Mouse (Mus musculus) brain, embryonic 14.5 days (tissue): Measurements from ENCODE around the gene Zfp462. TPM values are rescaled to one million over a fixed set of nuclear protein-coding genes. Genes with fewer than 3 reads are reported as not detected.
"Not testable (repeated sequence)": the region's sequence is repeated elsewhere in the genome, so short reads cannot be mapped to it uniquely, and the experiment has no call there.

Source experiments
- DNase-seq: peaks from one replicate; pipeline ENCODE4 v3.0.0-alpha.2; 2011; ENCODE audit warnings: low read depth
- CTCF ChIP-seq: fragments of 200-500 bp; IDR thresholded peaks from 2 replicates; pipeline ENCODE4 v1.5.1; 2012; ENCODE audit warnings: inconsistent platforms, mild to moderate bottlenecking, moderate library complexity, borderline replicate concordance; ENCODE audit not compliant: insufficient read depth, insufficient read length; ENCODE audit errors: extremely low read depth
- POLR2A ChIP-seq: fragments of 200-500 bp; IDR thresholded peaks from 2 replicates; pipeline ENCODE4 v1.6.1; 2012; ENCODE audit warnings: mild to moderate bottlenecking, inconsistent platforms, borderline replicate concordance; ENCODE audit not compliant: poor library complexity, insufficient read depth, insufficient read length, severe bottlenecking; ENCODE audit errors: extremely low read depth
- polyA plus RNA-seq: library from polyadenylated mRNA; depleted of rRNA; stranded (reverse); fragments of >200 nt; gene quantifications from 2 replicates; pipeline ENCODE4 v1.2.3, GENCODE M21; 2012

The Zfp462 gene
- polyA plus RNA-seq, 1 experiment: 93.8 TPM

DNA sequence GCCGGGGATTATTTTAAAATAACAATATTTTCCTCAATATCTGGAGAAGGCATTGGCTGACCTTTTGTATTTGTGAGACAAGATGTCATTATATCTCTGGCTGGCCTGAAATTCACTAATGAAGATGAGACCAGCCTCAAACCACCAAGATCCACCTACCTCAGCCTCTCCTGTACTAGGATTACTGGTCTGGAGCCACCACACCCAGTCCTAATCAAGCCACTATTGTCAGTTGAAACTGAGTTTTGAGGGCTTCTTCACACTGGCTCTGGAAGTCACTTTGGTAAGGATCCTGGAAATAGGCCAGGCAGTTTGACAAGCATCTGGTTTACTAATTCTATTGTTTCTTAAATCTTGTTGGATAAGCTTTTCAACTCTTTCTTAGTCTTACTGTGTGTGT, 43.1 kb downstream of the Zfp462 start:
- no peak for TF ChIP-seq CTCF
- no peak for TF ChIP-seq POLR2A
- DNase-seq: no peak

DNA sequence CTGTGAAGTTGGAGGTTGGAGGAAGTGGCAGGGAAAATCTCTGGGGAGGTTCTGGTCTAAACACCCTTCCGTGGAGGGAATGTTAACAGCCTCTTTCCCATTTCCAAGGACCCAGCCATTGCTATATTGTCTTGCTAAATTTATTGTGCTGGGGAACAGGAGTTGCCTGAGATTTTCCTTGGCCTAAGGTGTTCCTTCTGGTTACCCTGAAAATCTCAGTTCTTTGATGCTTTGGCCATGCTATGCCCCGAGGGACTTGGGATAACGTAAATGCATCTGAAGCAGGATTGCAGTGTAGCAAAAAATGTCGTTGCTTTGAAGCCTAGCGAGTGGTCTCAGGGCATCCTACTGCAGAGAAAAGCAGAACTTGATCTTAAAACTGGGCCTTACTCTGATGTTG, 47.1 kb downstream of the Zfp462 start:
- DNase-seq: no peak
- TF ChIP-seq POLR2A (no peak), CTCF (no peak)

GRCm38 (mm10) chr4:54993001-54993400, 48.2 kb downstream of the Zfp462 start:
- DNase-seq: not testable (repeated sequence)

GRCm38 (mm10) chr4:54995258-54995657, 50.4 kb downstream of the Zfp462 start:
- TF ChIP-seq CTCF (no peak), POLR2A (no peak)
- no peak for DNase-seq

DNA sequence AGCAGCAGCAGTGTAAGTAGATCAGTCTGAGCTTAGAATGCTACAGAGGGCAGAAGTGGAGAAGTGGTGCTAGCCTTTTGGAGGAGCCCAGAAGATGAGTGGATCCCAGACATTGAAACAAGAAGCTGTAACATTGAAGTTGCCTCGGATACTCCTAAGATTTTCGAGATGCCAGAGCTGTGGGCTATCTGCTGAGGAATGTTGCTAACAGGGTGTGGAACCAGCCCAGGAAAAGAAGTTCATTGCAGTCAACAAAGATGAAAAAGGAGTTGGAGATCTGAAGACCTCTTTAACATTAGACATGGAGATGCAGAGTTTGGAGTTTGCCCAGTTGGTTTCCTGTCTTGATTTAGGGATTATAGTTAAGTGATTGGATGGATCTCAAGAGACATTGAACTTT, 51.2 kb downstream of the Zfp462 start:
- TF ChIP-seq CTCF (no peak), POLR2A (no peak)
- DNase-seq: no peak

DNA sequence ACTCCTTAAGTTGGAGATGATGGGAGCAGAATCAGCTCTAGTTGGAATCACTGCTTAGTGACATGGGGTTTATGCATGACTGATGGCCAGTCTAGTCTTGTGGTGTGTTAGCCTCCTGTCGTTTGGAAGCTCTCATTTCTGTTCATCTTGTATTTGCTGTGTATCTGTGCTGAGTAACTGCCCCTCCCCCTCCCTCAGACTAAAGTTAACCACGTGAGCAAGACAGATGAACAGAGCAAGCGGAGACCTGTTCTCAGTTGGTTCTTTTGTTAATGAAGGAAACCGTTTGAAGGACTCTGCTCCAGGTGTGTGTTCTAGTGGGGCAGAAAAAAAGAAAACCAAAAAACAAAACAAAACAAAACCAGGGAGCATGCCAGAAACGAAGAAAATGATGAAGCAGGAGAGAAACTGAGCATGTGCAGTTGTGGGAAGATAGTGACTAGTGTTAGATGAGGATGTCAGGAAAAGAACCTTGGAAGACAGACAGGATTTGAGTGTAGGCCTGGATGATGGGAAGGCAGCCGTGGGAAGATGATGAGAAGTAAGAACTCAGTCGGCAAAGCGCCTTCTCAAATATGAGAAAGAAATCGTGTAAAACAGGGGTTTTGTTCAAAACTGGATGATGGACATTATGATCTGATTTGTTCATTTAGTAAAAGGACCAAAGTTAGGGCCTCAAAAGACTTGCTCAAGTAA, 53.4 kb downstream of the Zfp462 start:
- DNase-seq: no peak
- TF ChIP-seq POLR2A (no peak), CTCF (no peak)

DNA sequence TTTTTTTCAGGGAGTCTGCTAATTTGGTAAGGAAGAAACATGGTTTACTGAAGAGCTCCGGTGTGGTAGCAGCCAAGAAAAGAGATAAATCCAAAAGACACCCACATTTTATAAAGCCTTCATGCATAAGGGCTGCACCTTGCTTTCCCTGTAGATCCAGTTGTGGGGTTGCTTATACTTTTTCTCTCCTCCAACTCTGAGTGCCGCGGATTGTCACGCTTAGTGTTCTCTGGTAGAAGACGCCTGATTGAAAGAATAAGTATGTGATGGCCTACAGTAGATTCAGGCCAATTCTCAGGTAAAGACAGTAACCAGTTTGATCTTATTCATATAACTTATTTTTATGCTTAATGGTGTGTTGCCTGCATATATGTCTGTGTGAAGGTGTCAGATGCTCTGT, 54.7 kb downstream of the Zfp462 start:
- TF ChIP-seq CTCF: no peak
- TF ChIP-seq POLR2A: no peak
- DNase-seq: no peak

DNA sequence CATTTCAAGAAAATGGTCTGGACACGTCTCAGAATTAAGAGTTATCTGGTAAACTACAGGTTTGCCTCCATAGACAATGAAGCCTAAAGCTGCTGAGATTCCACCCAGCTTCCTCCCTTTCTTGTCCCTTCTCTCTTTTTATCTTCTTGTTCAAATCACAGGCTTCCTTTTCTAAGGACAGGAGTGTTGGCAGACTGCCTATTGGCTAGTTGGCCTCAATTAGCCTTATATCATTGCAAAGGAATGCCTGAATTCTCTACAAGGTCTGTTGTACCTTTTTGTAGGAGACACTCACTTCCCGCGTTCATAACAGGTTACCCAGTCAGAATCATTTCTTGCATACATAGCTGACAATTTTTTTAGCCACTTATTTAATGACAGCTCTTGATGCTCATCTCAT, 56.5 kb downstream of the Zfp462 start:
- TF ChIP-seq CTCF (no peak), POLR2A (no peak)
- DNase-seq: peak; percentile 47

GRCm38 (mm10) chr4:55003128-55003527, 58.3 kb downstream of the Zfp462 start:
- no peak for DNase-seq
- no peak for TF ChIP-seq CTCF
- no peak for TF ChIP-seq POLR2A

DNA sequence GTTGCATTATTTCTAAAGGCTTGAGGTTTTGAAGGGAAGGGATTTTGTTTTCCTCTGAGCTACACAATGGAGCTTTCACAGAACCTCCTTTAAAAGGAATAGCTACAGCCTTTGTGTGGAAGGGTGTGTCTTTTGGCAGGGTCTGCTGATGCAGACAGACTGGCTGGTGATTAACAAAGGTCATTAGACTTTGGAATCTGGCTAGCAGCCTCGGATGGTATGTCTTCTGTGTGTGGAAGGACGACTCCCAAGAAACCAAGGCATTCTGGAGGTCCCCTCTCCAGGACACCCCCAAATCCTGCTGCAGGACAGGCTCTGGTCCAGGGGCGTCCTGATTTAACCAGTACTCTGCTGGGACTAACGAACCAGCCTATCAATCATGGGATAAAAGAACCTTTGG, 60.2 kb downstream of the Zfp462 start:
- DNase-seq: peak; percentile 90
- no peak for TF ChIP-seq POLR2A
- no peak for TF ChIP-seq CTCF

DNA sequence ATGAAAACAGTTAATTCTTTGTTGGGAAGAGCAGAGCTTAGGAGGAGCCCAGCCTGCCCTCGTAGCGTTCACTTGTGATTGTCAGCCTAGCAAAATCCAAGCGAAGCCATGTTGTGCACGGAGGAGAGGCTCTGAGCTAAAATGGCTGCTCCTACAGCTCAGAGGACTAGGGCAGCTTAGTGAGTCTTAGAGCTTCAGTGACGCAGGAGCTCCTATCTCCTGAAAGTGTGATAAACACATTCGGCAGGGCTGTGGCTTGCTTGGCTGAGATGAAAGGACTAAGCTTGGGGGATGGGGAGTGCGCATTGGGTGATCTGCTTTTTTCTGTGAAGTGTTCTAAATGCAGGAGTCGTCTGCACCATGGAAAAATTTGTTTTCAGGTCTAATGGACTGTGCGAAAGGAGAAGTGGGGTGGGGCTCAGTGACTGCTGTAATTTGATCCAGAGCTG, 60.7 kb downstream of the Zfp462 start:
- TF ChIP-seq CTCF: no peak
- DNase-seq: peak; percentile 90

- no peak for DNase-seq
- TF ChIP-seq CTCF: no peak
- TF ChIP-seq POLR2A: no peak
Measured at GRCm38 (mm10) chr4:55006024-55006423, 61.2 kb downstream of the Zfp462 start.

- no peak for TF ChIP-seq POLR2A
- TF ChIP-seq CTCF: no peak
Measured at GRCm38 (mm10) chr4:55008616-55009015, 63.8 kb downstream of the Zfp462 start.

GRCm38 (mm10) chr4:55011391-55011790, 66.5 kb downstream of the Zfp462 start:
- TF ChIP-seq CTCF: no peak
- no peak for TF ChIP-seq POLR2A
- no peak for DNase-seq

More at GRCm38 (mm10) chr4:55008616-55009015, 63.8 kb downstream of the Zfp462 start:
- DNase-seq: no peak
